Mouse (Mus musculus) hindbrain, postnatal 0 days (tissue): ENCODE results near the gene Auh. TPM values are rescaled to one million over a fixed set of nuclear protein-coding genes. Genes with fewer than 3 reads are reported as not detected.

Source experiments
- ATAC-seq: fragments of 200-750 bp; cut with Nextera tagmentation; 2 replicates; pipeline ENCODE4 v1.8.0; 2017; ENCODE audit warnings: mild to moderate bottlenecking, moderate TSS enrichment, moderate library complexity
- DNase-seq: peaks from one replicate; pipeline ENCODE4 v3.0.0-alpha.2; 2015; ENCODE audit warnings: low spot score
- H3K27ac ChIP-seq: fragments of 300-500 bp; sonication (generic); 2 replicates; pipeline ENCODE4 v1.5.1; 2014; ENCODE audit warnings: mild to moderate bottlenecking
- H3K27me3 ChIP-seq: fragments of 300-500 bp; sonication (generic); 2 replicates; pipeline ENCODE4 v1.6.1; 2014; ENCODE audit warnings: low read length, mixed read lengths; ENCODE audit not compliant: insufficient read depth
- H3K36me3 ChIP-seq: fragments of 300-500 bp; sonication (generic); 2 replicates; pipeline ENCODE4 v1.6.1; 2014; ENCODE audit warnings: low read length, mixed read lengths; ENCODE audit not compliant: insufficient read depth
- H3K4me1 ChIP-seq: fragments of 300-500 bp; sonication (generic); 2 replicates; pipeline ENCODE4 v1.6.1; 2014; ENCODE audit warnings: antibody characterized with exemption, low read length, mixed read lengths; ENCODE audit not compliant: insufficient read depth
- H3K4me2 ChIP-seq: fragments of 300-500 bp; sonication (generic); 2 replicates; pipeline ENCODE4 v1.6.1; 2014; ENCODE audit warnings: low read depth, mild to moderate bottlenecking, low read length, moderate library complexity, mixed read lengths
- H3K4me3 ChIP-seq: fragments of 300-500 bp; sonication (generic); 2 replicates; pipeline ENCODE4 v1.5.1; 2014; ENCODE audit warnings: low read length
- H3K9ac ChIP-seq: fragments of 300-500 bp; sonication (generic); replicated peaks from 2 replicates; pipeline ENCODE4 v1.6.1; 2014; ENCODE audit warnings: mild to moderate bottlenecking, low read length, moderate library complexity, mixed read lengths
- H3K9me3 ChIP-seq: fragments of 300-500 bp; sonication (generic); 2 replicates; pipeline ENCODE4 v1.6.1; 2016; ENCODE audit warnings: low read length, mixed read lengths
- CTCF ChIP-seq: IDR thresholded peaks from 2 replicates; pipeline ENCODE4 v1.5.1; 2016; ENCODE audit warnings: antibody characterized with exemption, control low read depth, low read depth
- WGBS: fragments of 180-500 bp; shearing (Covaris S2); extraction: QIAGEN DNeasy Blood & Tissue Kit; methylation state at CpG from one replicate; pipeline ENCODE4 v1.1.7; 2014; 5-methylcytosine and 5-hydroxymethylcytosine counted together
- polyA plus RNA-seq: library from polyadenylated mRNA; unstranded; fragments of >200 nt; fragmentation: Nextera tagmentation; extraction: Ambion mirVana; gene quantifications from 2 replicates; pipeline ENCODE4 v1.2.1, GENCODE M21; 2015
- total RNA-seq: library from RNA; depleted of rRNA; stranded (reverse); fragments of >200 nt; gene quantifications from 2 replicates; pipeline ENCODE4 v1.2.3, GENCODE M21; 2014

Gene Auh
- total and polyA plus RNA-seq, 2 experiments from 2014 or later, result 39.3 to 65.9 TPM

GRCm38 (mm10) chr13:52974676-52975075 lies 45.2 kb upstream of the Auh start:
- no peak for ATAC-seq
- Histone ChIP-seq H3K27ac (no peak overlapping the region), H3K9ac (no peak overlapping the region), H3K4me3 (no peak overlapping the region), H3K4me2 (no peak overlapping the region), H3K9me3 (no peaks in the 10 kb centered on the region), H3K4me1 (peaks cover 10% of the 10 kb centered on the region; the same call in 1 of the 2 replicates), H3K36me3 (no peaks in the 10 kb centered on the region), H3K27me3 (no peaks in the 10 kb centered on the region)
- TF ChIP-seq CTCF, result no peak
- WGBS, result 61% methylated on average over 3 of the region's 3 CpGs
- DNase-seq, result no peak

- Histone ChIP-seq H3K27me3 (no peaks in the 10 kb centered on the region), H3K36me3 (no peaks in the 10 kb centered on the region; the same call in 1 of the 2 replicates), H3K4me1 (peaks cover 10% of the 10 kb centered on the region; the same call in 1 of the 2 replicates), H3K4me3 (no peak overlapping the region), H3K4me2 (no peak overlapping the region), H3K27ac (no peak overlapping the region), H3K9ac (no peak overlapping the region), H3K9me3 (no peaks in the 10 kb centered on the region)
- no peak for TF ChIP-seq CTCF
- DNase-seq, result no peak
- ATAC-seq, result no peak
- WGBS, result 90% methylated on average over 10 of the region's 10 CpGs
Observed at GRCm38 (mm10) chr13:52973427-52973826, 43.9 kb upstream of the Auh start.

- no peak for ATAC-seq
Observed at GRCm38 (mm10) chr13:52972626-52973025, 43.1 kb upstream of the Auh start.

DNA sequence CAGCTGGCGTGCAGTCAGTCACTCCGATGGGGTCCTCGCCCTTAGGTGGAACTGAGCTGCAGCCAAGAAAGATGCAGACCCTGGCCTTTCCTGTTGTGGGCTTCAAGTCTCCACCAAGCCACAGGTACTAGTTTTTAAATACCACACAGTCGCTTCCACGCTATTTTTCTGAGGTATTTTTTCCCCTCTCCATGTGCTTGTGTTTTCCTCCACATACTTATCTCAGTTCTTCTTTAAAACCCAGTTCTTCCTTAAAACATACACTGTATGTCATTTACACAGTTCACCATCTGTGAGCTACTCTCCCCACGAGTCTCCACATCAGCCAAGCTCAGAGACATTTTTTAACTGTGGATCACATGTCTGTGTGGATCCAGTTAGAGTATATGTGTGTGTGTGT lies 41.4 kb upstream of the Auh start:
- TF ChIP-seq CTCF, result no peak
- ATAC-seq, result no peak
- no peak overlapping the region for H3K9ac ChIP-seq
- WGBS, result 84% methylated on average over 6 of the region's 6 CpGs
- H3K4me1 ChIP-seq, result no peaks in the 10 kb centered on the region
- DNase-seq, result no peak
- no peaks in the 10 kb centered on the region for H3K9me3 ChIP-seq
- H3K4me3 ChIP-seq, result no peak overlapping the region
- H3K27ac ChIP-seq, result no peak overlapping the region
- no peak overlapping the region for H3K4me2 ChIP-seq
- no peaks in the 10 kb centered on the region for H3K27me3 ChIP-seq
- peaks cover 23% of the 10 kb centered on the region for H3K36me3 ChIP-seq

More at GRCm38 (mm10) chr13:52972626-52973025, 43.1 kb upstream of the Auh start:
- no peak for DNase-seq
- H3K9ac ChIP-seq, result no peak overlapping the region
- WGBS, result 89% methylated on average over 3 of the region's 3 CpGs
- no peaks in the 10 kb centered on the region for H3K27me3 ChIP-seq
- H3K27ac ChIP-seq, result no peak overlapping the region
- no peak for TF ChIP-seq CTCF
- peaks cover 8% of the 10 kb centered on the region; the same call in 1 of the 2 replicates for H3K4me1 ChIP-seq
- H3K4me3 ChIP-seq, result no peak overlapping the region
- H3K36me3 ChIP-seq, result peaks cover 7% of the 10 kb centered on the region
- no peaks in the 10 kb centered on the region for H3K9me3 ChIP-seq
- no peak overlapping the region for H3K4me2 ChIP-seq

GRCm38 (mm10) chr13:52962922-52963321 lies 33.4 kb upstream of the Auh start:
- no peak for TF ChIP-seq CTCF
- H3K4me1 ChIP-seq, result no peaks in the 10 kb centered on the region
- DNase-seq, result no peak
- H3K9me3 ChIP-seq, result no peaks in the 10 kb centered on the region
- ATAC-seq, result no peak
- no peak overlapping the region for H3K27ac ChIP-seq
- H3K36me3 ChIP-seq, result peaks cover 26% of the 10 kb centered on the region
- H3K27me3 ChIP-seq, result no peaks in the 10 kb centered on the region
- H3K4me2 ChIP-seq, result no peak overlapping the region
- no peak overlapping the region for H3K9ac ChIP-seq
- no peak overlapping the region for H3K4me3 ChIP-seq
- WGBS, result 93% methylated on average over 4 of the region's 4 CpGs

DNA sequence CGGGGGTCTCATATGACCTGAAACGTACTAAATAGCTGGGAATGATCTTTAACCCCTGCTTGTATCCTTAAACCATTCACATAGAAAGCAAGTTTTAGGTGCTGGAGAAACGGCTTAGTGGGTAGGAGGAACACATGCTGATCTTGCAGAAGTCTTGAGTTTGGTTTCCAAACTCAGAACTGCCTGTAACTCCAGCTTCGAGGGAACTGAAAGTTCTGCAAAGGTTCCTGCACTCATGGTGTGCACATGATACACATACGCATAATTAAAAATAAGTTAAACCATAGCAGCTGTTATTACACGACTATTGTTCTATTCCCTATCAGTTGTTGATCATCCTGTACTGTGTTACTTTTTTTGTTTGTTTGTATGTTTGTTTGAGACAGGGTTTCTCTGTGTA lies 32.9 kb upstream of the Auh start:
- 86% methylated on average over 6 of the region's 6 CpGs for WGBS
- no peak for TF ChIP-seq CTCF
- DNase-seq (no peak), ATAC-seq (no peak)
- Histone ChIP-seq H3K4me2 (no peak overlapping the region), H3K27ac (no peak overlapping the region), H3K9me3 (no peaks in the 10 kb centered on the region), H3K4me3 (no peak overlapping the region), H3K4me1 (no peaks in the 10 kb centered on the region), H3K27me3 (no peaks in the 10 kb centered on the region), H3K36me3 (peaks cover 20% of the 10 kb centered on the region), H3K9ac (no peak overlapping the region)

DNA sequence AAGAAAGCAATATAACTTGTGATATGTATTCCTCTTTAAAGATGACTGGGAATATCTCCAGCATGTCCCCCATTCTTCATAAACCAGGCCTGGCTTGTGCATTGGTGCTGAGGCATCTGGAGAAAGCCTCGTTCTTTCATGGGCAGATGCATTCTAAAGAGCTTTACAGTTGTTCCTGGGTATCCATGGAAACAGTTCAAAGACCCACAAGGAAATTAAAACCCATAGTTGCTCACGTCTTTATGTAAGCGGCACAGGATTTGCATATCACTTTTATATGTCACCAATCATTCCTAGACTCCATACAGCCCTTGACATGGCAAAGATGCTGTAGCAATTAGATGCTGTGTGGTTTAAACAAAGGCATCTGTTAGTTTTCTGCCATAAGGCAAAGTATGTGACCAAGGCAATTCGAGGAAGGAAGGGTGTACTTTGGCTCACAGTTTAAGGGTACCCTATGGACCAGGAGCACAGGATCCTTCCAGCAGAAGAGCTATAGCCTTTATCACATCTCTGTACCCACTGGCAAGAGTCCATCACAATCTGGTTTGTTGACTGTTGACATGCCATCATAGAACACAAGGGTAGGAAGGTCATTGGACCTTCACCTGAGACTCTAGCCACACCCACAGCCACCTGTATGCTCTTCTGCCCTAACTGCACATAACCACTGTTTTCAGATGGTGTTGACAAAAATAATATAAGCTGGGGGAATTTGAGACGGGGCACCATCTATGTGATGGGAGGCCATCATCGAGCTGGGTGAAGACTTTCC lies 24.5 kb upstream of the Auh start:
- Histone ChIP-seq H3K36me3 (no peaks in the 10 kb centered on the region), H3K9ac (no peak overlapping the region), H3K4me3 (no peak overlapping the region), H3K9me3 (no peaks in the 10 kb centered on the region), H3K4me1 (no peaks in the 10 kb centered on the region), H3K27ac (no peak overlapping the region), H3K27me3 (no peaks in the 10 kb centered on the region), H3K4me2 (no peak overlapping the region)
- ATAC-seq, result no peak
- no peak for TF ChIP-seq CTCF
- DNase-seq, result no peak
- 61% methylated on average over 6 of the region's 6 CpGs for WGBS
